Mouse (Mus musculus) 416B (cell line): ENCODE measurements around the gene Zc3h7b.

Experiments used
- DNase-seq: peaks from one replicate; pipeline ENCODE4 v3.0.0; 2011; ENCODE audit warnings: low read depth

Zc3h7b gene

DNA sequence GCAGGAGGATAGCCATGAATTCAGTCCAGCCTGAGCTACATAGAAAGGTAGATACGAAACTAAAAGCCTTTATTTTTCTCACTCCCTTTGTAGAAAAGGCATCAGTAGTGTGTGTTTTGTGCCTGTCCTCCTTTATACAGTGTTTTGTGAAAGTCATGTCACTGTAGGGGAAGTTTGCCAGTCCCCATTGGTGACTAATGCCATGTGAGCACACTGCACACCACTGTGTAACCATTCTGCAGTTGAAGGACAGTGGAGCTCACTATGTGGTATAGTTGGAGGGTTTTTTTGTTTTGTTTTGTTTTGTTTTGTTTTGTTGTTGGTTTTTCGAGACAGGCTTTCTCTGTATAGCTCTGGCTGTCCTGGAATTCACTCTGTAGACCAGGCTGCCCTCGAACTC, 73.5 kb downstream of the Zc3h7b start:
- no peak for DNase-seq

DNA sequence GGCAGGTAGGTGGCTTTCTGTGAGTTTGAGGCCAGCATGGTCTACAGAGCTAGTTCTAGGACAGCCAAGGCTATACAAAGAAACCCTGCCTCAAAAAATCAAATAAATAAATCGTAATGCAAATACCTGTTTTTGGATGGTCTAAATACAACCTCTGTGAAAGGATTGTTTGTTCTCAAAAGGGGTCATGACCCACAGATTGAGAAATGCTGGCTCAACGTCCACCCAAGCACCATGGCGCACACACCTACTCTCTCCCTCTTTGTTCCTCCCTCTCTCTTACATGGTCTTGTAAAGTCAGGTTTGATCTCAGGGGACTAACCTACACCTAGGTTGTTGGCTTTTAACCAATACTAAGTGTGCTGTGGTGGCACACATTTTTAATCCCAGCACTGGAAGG, 77.8 kb downstream of the Zc3h7b start:
- no peak for DNase-seq

GRCm38 (mm10) chr15:81824832-81825231, 80.0 kb downstream of the Zc3h7b start:
- no peak for DNase-seq

DNA sequence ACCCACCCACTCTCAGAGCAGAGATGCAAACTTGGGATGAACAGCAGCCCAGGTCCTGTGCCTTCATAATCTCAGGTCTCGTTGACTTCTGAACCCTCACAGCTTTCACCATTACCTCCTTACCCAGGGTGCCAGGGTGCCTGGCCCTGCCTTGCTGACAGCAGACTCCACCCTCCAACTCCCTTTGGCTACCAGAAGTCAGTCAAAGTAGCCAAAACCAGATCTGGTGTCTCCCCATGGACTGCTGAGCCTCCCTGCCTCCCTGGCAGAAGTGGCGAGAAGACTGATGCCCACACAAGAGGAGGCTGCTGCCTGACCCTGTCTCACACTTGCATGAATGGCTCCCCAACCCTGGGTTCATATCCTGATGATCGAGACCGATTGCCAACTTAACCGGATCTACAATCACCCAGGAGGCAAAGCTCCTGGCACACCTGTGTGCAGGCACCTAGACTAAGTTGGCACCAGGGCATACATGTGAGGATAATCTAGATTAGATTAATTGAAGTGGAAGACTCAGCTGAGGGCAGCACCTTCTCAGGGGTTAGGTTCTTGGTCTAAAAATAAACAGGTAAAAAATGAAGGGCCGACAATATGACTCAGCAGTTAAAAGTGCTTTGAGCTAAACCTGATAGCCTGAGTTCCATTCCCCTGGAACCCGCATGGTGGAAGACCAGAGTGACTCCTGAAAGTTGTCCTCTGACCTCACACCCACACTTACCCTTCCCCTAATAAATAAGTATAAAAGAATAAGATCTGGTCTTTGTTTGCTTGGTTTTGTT, 83.8 kb downstream of the Zc3h7b start:
- DNase-seq, result no peak

- no peak for DNase-seq
Measured at GRCm38 (mm10) chr15:81829208-81829580, 84.3 kb downstream of the Zc3h7b start.

GRCm38 (mm10) chr15:81830530-81830929, 85.7 kb downstream of the Zc3h7b start:
- no peak for DNase-seq

DNA sequence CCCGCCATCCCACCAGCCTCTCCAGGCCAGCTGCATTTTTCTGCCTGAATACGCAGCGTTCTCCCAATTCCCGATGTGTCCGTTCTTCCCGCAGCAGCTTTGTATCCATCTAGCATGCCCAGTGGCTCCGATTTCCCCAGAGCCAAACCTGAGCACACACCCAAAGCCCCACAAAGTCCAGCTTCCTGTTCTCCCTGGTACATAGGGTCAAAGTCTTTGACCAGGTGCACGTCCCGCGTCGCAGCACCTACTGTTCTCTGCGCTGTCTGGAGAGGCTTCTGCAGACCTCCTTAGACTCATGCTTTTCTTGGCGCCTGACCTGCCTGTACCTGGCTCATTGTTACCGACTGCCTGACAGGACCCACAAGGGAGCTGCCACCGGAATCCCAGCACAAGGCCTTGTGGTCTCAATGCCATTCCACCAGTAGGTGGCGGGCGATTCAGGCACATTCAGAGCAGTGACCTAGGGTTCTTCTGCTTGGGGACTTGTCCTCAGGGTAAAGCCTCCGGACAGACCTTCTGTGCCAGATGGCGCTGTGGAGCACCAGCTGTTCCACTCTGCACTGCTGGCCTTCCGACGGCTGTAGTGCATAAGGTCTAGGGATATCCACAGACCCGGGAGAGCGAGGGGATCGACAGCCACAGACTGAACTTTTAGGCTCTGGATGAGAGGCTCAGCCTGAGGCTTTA, 86.4 kb downstream of the Zc3h7b start:
- peak; percentile 97 for DNase-seq

DNA sequence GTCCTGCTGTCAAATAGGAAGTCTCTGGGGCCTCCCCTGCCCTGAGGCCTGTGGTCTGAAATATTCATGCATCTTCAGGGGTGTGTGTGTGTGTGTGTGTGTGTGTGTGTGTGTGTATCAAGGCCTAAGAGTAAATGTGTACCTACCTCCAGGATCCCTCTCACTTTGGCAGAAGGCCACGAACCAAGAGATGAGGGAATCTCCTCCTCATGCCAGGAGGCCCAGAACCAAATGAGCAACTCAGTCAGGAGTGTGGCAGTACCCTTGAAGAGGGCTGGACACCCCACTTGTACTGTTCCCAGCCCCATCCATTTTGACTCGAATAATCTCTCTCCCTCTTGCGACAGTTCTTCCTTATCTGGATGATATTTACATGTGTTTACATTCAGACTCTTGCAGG, 87.4 kb downstream of the Zc3h7b start:
- DNase-seq, result no peak

DNA sequence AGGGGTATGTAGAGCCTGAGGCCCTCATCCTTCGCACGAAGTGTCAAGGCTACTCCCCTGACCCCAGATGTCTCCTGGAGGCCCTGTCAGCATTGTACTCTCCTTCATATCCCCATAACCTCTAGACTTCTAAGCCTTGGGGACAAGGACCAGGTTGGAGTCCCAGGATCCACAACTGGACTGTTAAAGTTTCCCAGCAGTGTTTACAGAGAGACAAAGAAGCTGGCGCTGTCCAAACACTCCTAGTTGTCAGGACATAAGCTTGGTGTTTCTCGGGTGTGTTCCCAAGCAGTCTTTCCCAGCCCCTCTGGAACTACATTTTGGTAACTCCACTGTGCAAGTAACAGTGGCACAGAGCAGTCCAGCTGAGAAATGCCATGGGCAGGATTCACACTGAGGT, 88.6 kb downstream of the Zc3h7b start:
- DNase-seq, result no peak

GRCm38 (mm10) chr15:81834171-81834841, 89.4 kb downstream of the Zc3h7b start:
- DNase-seq, result no peak

- DNase-seq, result no peak
Measured at GRCm38 (mm10) chr15:81835007-81835880, 90.4 kb downstream of the Zc3h7b start.

DNA sequence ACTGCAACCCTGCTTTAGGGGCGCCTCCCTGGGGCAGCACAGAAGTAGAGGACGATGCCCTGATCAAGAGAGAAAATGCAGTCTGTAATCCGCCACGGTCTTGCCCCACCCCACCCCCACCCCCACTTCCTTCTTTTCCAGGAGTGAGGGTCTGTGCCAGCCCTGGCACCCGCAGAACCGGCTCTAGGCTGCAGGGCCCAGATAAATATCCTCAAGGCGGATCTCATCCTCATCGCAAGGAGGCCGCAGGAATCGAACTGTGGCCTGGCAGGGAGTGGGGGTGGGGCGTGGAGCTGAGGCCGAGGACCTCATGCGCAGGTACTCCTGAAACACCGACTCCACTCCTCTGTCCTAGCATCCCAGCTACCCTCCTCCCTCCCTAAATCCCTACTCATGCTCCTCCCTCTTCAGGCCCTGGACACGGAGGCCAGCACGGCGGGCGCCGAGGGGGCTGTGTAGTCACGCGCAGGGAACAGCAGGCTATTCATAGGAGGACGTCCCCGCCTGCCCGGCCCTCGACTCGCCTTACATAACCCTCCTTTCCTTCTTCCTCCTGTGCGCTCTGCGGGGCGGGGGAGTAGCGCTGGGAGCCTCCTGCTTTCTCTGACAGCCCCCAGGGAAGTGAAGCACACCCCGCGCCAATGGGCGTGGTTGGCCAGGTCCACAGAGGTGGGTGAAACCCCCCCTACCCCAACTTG, 91.4 kb downstream of the Zc3h7b start:
- no peak for DNase-seq

DNA sequence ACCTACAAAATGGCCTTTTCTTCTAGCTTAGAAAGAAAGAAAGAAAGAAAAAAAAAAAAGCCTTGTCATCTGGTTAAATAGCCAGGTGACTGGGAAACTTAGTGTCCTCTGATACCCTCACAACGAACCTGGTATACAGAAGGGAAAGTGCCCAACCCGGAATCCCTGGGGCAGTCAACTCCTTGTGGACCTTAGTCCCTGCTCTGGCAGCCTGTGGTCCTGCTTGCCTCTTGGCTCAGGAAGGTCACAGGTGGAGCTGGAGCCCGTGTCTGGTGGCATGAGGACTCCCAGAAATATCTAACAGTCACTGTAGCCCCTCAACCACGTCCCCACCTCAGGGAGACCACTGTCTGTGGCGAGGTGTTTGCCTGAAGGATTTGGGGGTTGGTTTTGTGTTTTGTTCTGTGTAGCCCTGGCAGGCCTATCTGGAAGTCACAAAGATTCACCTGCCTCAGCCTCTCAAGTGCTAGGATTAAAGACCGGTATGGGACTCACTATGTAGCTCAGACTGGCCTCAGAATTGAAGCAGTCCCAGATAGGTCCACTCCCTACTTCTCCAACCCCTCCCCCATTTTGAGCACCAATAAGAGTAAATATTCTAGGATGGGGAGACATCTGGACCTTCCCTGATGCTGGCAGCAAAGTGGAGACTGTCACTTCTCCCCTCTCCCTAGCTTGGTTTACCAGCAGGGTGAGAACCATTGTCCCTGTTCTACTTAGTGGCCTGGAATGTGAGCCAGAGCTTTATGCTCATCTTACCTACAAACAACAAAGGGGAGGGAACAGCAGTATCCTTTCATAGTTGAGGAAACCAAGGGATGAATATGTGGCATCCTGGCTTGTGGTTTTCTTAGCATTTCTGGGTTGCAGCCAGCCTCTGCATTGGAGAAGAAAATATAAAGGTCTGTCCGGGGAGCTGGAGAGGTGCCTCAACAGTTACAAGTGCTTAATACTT, 92.4 kb downstream of the Zc3h7b start:
- DNase-seq, result no peak

GRCm38 (mm10) chr15:81838554-81839235, 93.8 kb downstream of the Zc3h7b start:
- no peak for DNase-seq

GRCm38 (mm10) chr15:81839634-81840033, 94.8 kb downstream of the Zc3h7b start:
- peak; percentile 23 for DNase-seq

GRCm38 (mm10) chr15:81840306-81840705, 95.4 kb downstream of the Zc3h7b start:
- no peak for DNase-seq

DNA sequence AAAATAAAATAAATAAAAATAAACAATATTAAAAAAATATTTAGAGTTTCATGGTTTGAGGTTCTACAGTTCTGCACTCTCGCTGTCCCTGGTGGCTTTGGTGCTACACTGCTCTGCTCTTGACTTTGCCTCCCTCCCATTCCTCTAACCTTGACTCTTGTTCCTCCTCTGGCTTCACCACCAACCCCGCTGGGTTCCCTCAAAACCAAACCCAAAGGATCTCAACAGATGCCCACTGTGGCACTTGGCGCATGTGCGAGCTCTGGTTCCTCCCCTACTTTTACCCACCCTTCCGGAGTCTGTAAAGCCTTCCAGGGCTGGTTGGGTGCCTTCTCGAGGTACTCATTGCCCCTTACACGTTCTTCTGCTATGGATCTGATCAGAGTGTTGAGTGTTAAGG, 97.4 kb downstream of the Zc3h7b start:
- DNase-seq, result no peak

DNA sequence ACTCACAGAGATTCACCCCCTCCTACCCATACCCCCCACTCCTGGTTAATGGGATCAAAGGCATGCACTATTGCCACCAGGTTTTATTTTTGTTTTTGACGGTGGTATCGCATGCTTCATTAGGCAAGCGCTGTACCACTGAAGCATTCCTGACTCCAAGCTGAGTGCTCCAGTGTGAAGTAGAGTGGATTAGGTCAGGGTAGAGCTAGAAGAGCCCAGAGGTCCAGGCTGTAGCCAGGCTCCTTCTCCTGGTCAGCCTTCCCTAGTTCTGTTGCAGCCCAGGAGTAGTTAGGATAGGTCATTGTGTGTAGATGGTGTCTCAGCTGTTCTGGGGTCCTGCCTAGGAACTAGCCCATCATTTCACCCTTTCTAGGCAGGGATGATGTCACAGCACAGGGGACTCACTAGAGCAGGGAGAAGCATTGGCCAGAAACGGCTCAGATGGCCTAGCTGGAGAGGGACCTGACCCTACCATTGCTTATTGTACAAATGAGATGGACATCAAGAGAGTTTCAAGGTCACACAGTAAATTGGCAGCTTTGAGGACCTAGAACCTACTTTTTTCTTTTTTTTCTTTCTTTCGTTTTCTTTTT, 100.3 kb downstream of the Zc3h7b start:
- DNase-seq, result no peak

DNA sequence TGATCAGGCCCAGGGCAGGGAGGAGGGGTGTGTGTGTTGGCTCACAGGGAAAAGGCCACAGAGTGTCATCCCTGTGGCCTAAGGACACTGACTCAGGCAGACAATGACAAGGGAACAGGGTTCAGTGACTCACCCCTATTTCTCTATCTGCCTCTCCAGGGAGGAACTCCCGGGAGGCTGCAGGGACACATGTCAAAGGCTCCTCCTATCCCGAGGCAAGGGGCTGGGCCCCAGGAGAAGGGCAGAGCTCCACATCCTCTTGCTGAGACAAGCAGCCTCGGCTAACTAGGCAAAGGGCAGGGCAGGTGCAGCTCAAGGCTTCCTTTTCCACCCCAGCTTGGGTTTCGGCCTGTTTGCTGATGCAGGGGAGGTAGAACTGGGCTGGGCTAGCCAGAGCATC, 100.9 kb downstream of the Zc3h7b start:
- peak; percentile 82 for DNase-seq
